In genomic region chr2:92487791-92488190, GRCm38 (mm10) we compare ENCODE assay signal across 33 mouse cellular contexts.
"Had no signal": no experiment of that assay in that cellular context is flagged by ENCODE, and none has a peak within 500 bp of the region (broad histone marks: within the 10 kb centered on the region; RNA-seq: fewer than 3 reads in every experiment).

No protein-coding gene starts in this region.

- H3K4me3 ChIP-seq: heart, embryonic 12.5 days; heart, embryonic 13.5 days; heart, embryonic 15.5 days; hindbrain, embryonic 10.5 days; hindbrain, embryonic 12.5 days; hindbrain, embryonic 13.5 days; hindbrain, embryonic 15.5 days; intestine, embryonic 15.5 days; kidney, embryonic 15.5 days; layer of hippocampus, adult 2 months; left cerebral cortex, adult 2 months had no signal

- H3K9me3 ChIP-seq: heart, embryonic 12.5 days; heart, embryonic 13.5 days; heart, embryonic 15.5 days; hindbrain, embryonic 10.5 days; hindbrain, embryonic 12.5 days; hindbrain, embryonic 13.5 days; hindbrain, embryonic 15.5 days; intestine, embryonic 15.5 days; kidney, embryonic 15.5 days had no signal

- H3K27ac ChIP-seq: heart, embryonic 13.5 days; heart, embryonic 15.5 days; hindbrain, embryonic 10.5 days; hindbrain, embryonic 12.5 days; hindbrain, embryonic 13.5 days; hindbrain, embryonic 14.5 days; hindbrain, embryonic 15.5 days; hindbrain, postnatal 0 days; intestine, embryonic 15.5 days; kidney, embryonic 15.5 days; kidney, postnatal 0 days; layer of hippocampus, adult 2 months; left cerebral cortex, adult 2 months had no signal

- DNase-seq: heart, postnatal 10 days; heart, postnatal 36 days; heart, postnatal 4 days; kidney, adult 11 months; kidney, adult 18-20 months; kidney, adult 2 months; kidney, adult 8-10 months; kidney, adult 9 months; kidney, postnatal 10 days; kidney, postnatal 14 days; kidney, postnatal 25 days; kidney, postnatal 36 days; kidney, postnatal 4 days; layer of hippocampus, adult 9-11 months; layer of hippocampus, postnatal 36 days had no signal

- H3K36me3 ChIP-seq: heart, embryonic 12.5 days; heart, embryonic 13.5 days; heart, embryonic 15.5 days; hindbrain, embryonic 10.5 days; hindbrain, embryonic 12.5 days; hindbrain, embryonic 13.5 days; hindbrain, embryonic 15.5 days; intestine, embryonic 15.5 days; kidney, embryonic 15.5 days had no signal

- H3K9ac ChIP-seq: heart, embryonic 12.5 days; heart, embryonic 13.5 days; heart, embryonic 15.5 days; hindbrain, embryonic 12.5 days; hindbrain, embryonic 13.5 days; hindbrain, embryonic 14.5 days; hindbrain, embryonic 15.5 days; intestine, embryonic 15.5 days; kidney, embryonic 15.5 days had no signal

- ATAC-seq: hindbrain, embryonic 16.5 days; hindbrain, postnatal 0 days; inflammation-experienced regulatory T-cells, adult 6 months; intestine, embryonic 15.5 days; intestine, embryonic 16.5 days; intestine, postnatal 0 days had no signal

- H3K4me2 ChIP-seq: heart, embryonic 12.5 days; heart, embryonic 13.5 days; heart, embryonic 15.5 days; hindbrain, embryonic 12.5 days; hindbrain, embryonic 13.5 days; hindbrain, embryonic 14.5 days; hindbrain, embryonic 15.5 days; intestine, embryonic 15.5 days; kidney, embryonic 15.5 days had no signal
